Comparison of ENCODE assay signal across 23 mouse cellular contexts in the genomic region with DNA sequence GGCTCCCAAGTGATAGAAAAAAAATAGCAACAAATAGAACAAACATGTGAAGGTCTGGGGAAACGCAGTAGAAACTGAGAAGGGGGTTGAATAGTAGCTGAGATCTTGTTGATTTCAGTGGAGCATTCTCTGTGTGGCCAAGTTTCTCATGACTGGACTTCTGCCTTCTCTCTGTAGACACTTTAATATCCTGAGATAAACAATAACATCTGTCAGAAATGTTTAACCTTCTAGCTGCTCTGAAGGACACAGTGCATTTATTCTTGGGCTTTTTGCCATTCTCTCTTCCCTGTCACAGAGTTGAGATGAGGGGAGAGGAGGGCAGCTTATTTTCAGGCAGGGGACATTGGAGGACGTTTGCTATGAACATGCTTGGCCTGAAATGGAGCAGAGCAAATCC.
DNase-seq lines count a peak whose midpoint lies in the region; ATAC-seq and TF ChIP-seq lines count a peak whose summit lies in the region.
"Had no signal": no experiment of that assay in that cellular context is flagged by ENCODE, and none has a peak within 500 bp of the region (broad histone marks: within the 10 kb centered on the region; RNA-seq: fewer than 3 reads in every experiment).

No protein-coding gene starts in this region.

- no peaks in the 10 kb centered on the region for H3K36me3 ChIP-seq in heart, postnatal 0 days (replicated peaks; ENCODE audit: control insufficient read depth, insufficient read depth, low read length)
- no peaks in the 10 kb centered on the region for H3K36me3 ChIP-seq in kidney, embryonic 16.5 days (ENCODE audit: insufficient read depth, low read length)
- no peaks in the 10 kb centered on the region for H3K36me3 ChIP-seq in lung, embryonic 15.5 days
- H3K36me3 ChIP-seq in stomach, embryonic 16.5 days (ENCODE audit: control insufficient read depth, insufficient read depth, low read length), result no peaks in the 10 kb centered on the region
- no peaks in the 10 kb centered on the region for H3K36me3 ChIP-seq in stomach, postnatal 0 days (ENCODE audit: control insufficient read depth, insufficient read depth, low read length)
- H3K36me3 ChIP-seq: embryonic facial prominence, embryonic 10.5 days; G1E; heart, embryonic 15.5 days had no signal

- no peak overlapping the region for H3K4me3 ChIP-seq in heart, postnatal 0 days (ENCODE audit: low read depth, low read length)
- no peak overlapping the region for H3K4me3 ChIP-seq in kidney, embryonic 16.5 days (ENCODE audit: low read length)
- no peak overlapping the region for H3K4me3 ChIP-seq in lung, embryonic 15.5 days
- no peak overlapping the region for H3K4me3 ChIP-seq in stomach, embryonic 16.5 days (replicated peaks; ENCODE audit: low read length)
- H3K4me3 ChIP-seq in stomach, postnatal 0 days (ENCODE audit: low read depth, low read length), result no peak overlapping the region
- H3K4me3 ChIP-seq: embryonic facial prominence, embryonic 10.5 days; forebrain, embryonic 13.5 days; heart, adult 2 months; heart, embryonic 15.5 days had no signal

- no peak overlapping the region for H3K4me2 ChIP-seq in heart, postnatal 0 days (ENCODE audit: low read depth, low read length)
- H3K4me2 ChIP-seq in kidney, embryonic 16.5 days (replicated peaks; ENCODE audit: low read depth, low read length), result no peak overlapping the region
- H3K4me2 ChIP-seq in lung, embryonic 15.5 days, result no peak overlapping the region
- H3K4me2 ChIP-seq in stomach, embryonic 16.5 days (ENCODE audit: low read depth, low read length), result no peak overlapping the region
- H3K4me2 ChIP-seq in stomach, postnatal 0 days (replicated peaks; ENCODE audit: low read depth), result no peak overlapping the region
- H3K4me2 ChIP-seq: forebrain, embryonic 13.5 days; heart, embryonic 11.5 days; heart, embryonic 15.5 days had no signal

- TF ChIP-seq CTCF in heart, postnatal 0 days (IDR thresholded peaks at IDR 0.05; ENCODE audit: low read depth), result no peak
- TF ChIP-seq CTCF in stomach, postnatal 0 days (IDR thresholded peaks at IDR 0.05; ENCODE audit: low read depth), result no peak

- 31% methylated on average over 2 of the region's 2 CpGs for WGBS in heart, postnatal 0 days
- 58% methylated on average over 2 of the region's 2 CpGs for WGBS in kidney, embryonic 16.5 days
- 39% methylated on average over 2 of the region's 2 CpGs for WGBS in lung, embryonic 15.5 days
- WGBS in stomach, embryonic 16.5 days, result 41% methylated on average over 2 of the region's 2 CpGs
- WGBS in stomach, postnatal 0 days, result 30% methylated on average over 2 of the region's 2 CpGs

- no peak for TF ChIP-seq EP300 in heart, postnatal 0 days (IDR thresholded peaks at IDR 0.05; ENCODE audit: low read depth)
- no peak for TF ChIP-seq EP300 in stomach, postnatal 0 days (optimal IDR thresholded peaks at IDR 0.05)

- no peak overlapping the region for H3K27ac ChIP-seq in heart, postnatal 0 days (ENCODE audit: low read depth)
- H3K27ac ChIP-seq in kidney, embryonic 16.5 days (ENCODE audit: low read length), result no peak overlapping the region
- H3K27ac ChIP-seq in lung, embryonic 15.5 days, result no peak overlapping the region
- H3K27ac ChIP-seq in stomach, embryonic 16.5 days (ENCODE audit: low read length), result no peak overlapping the region
- H3K27ac ChIP-seq in stomach, postnatal 0 days (replicated peaks), result no peak overlapping the region
- H3K27ac ChIP-seq: embryonic facial prominence, embryonic 10.5 days; forebrain, embryonic 13.5 days; heart, adult 2 months; heart, embryonic 15.5 days had no signal

- H3K27me3 ChIP-seq in heart, postnatal 0 days (ENCODE audit: control insufficient read depth, insufficient read depth, low read length), result no peaks in the 10 kb centered on the region
- no peaks in the 10 kb centered on the region for H3K27me3 ChIP-seq in kidney, embryonic 16.5 days (ENCODE audit: insufficient read depth, low read length)
- H3K27me3 ChIP-seq in lung, embryonic 15.5 days, result no peaks in the 10 kb centered on the region
- no peaks in the 10 kb centered on the region for H3K27me3 ChIP-seq in stomach, embryonic 16.5 days (ENCODE audit: control insufficient read depth, insufficient read depth, low read length)
- H3K27me3 ChIP-seq in stomach, postnatal 0 days (ENCODE audit: control insufficient read depth, insufficient read depth, low read length), result no peaks in the 10 kb centered on the region
- H3K27me3 ChIP-seq: forebrain, embryonic 13.5 days; heart, embryonic 15.5 days had no signal

- H3K4me1 ChIP-seq in heart, postnatal 0 days (ENCODE audit: control insufficient read depth, insufficient read depth), result peaks cover 7% of the 10 kb centered on the region; the same call in 1 of the 2 replicates
- H3K4me1 ChIP-seq in kidney, embryonic 16.5 days (ENCODE audit: insufficient read depth, low read length), result no peaks in the 10 kb centered on the region
- no peaks in the 10 kb centered on the region for H3K4me1 ChIP-seq in lung, embryonic 15.5 days
- no peaks in the 10 kb centered on the region for H3K4me1 ChIP-seq in stomach, embryonic 16.5 days (ENCODE audit: control insufficient read depth, insufficient read depth, low read length)
- H3K4me1 ChIP-seq in stomach, postnatal 0 days (replicated peaks; ENCODE audit: control insufficient read depth, insufficient read depth), result no peaks in the 10 kb centered on the region
- H3K4me1 ChIP-seq: forebrain, embryonic 13.5 days; heart, embryonic 15.5 days had no signal

- no peak overlapping the region for H3K9ac ChIP-seq in heart, postnatal 0 days (replicated peaks; ENCODE audit: low read depth, low read length)
- no peak overlapping the region for H3K9ac ChIP-seq in kidney, embryonic 16.5 days (replicated peaks; ENCODE audit: low read length)
- H3K9ac ChIP-seq in lung, embryonic 15.5 days, result no peak overlapping the region
- no peak overlapping the region for H3K9ac ChIP-seq in stomach, embryonic 16.5 days (ENCODE audit: low read length)
- H3K9ac ChIP-seq in stomach, postnatal 0 days (ENCODE audit: low read length), result no peak overlapping the region
- H3K9ac ChIP-seq: forebrain, embryonic 13.5 days; forebrain, postnatal 0 days; heart, embryonic 15.5 days had no signal

- H3K9me3 ChIP-seq in heart, postnatal 0 days (replicated peaks; ENCODE audit: control insufficient read depth, low read length), result no peaks in the 10 kb centered on the region
- no peaks in the 10 kb centered on the region for H3K9me3 ChIP-seq in kidney, embryonic 16.5 days (ENCODE audit: low read length)
- H3K9me3 ChIP-seq in lung, embryonic 15.5 days, result no peaks in the 10 kb centered on the region
- no peaks in the 10 kb centered on the region for H3K9me3 ChIP-seq in stomach, embryonic 16.5 days (replicated peaks; ENCODE audit: control insufficient read depth, low read length)
- H3K9me3 ChIP-seq in stomach, postnatal 0 days (ENCODE audit: control insufficient read depth, low read length), result no peaks in the 10 kb centered on the region
- H3K9me3 ChIP-seq: embryonic facial prominence, embryonic 10.5 days; forebrain, embryonic 13.5 days; heart, embryonic 15.5 days had no signal

- ATAC-seq in heart, postnatal 0 days (ENCODE audit: insufficient read depth, low read depth), result no peak
- no peak for ATAC-seq in kidney, embryonic 16.5 days (ENCODE audit: low FRiP score, low TSS enrichment)
- ATAC-seq in lung, embryonic 15.5 days (ENCODE audit: borderline replicate concordance, extremely low read depth, low FRiP score, low TSS enrichment), result peak; percentile 95
- peak; percentile 10; the same call in 1 of the 2 replicates for ATAC-seq in stomach, embryonic 16.5 days (ENCODE audit: insufficient read depth, low FRiP score)
- ATAC-seq in stomach, postnatal 0 days (ENCODE audit: low FRiP score, low TSS enrichment), result no peak
- ATAC-seq: CD4-positive, CD25-positive, alpha-beta regulatory T cell, adult 4 months; forebrain, embryonic 13.5 days; forebrain, postnatal 0 days had no signal

- intact Hi-C loops in heart, postnatal 14 days (cut with DNase I), result no loop called here

- peak; percentile 12 for DNase-seq in heart, postnatal 0 days (ENCODE audit: low spot score)
- DNase-seq in heart, postnatal 14 days, result no peak
- DNase-seq in kidney, adult 9 months, result peak; percentile 64
- DNase-seq in lung, postnatal 14 days, result no peak
- DNase-seq in stomach, postnatal 0 days (ENCODE audit: low spot score), result no peak
- DNase-seq: adrenal gland, adult 8-10 months; adrenal gland, postnatal 36 days; B cell, adult 2 months; cerebellum, adult 2 months; cerebellum, postnatal 10 days; forebrain, postnatal 0 days; gastrocnemius, postnatal 14 days; heart, adult 2 months; heart, postnatal 36 days had no signal

Comparison
In these comparisons a context has a peak if more than half of its experiments do, and no peak if none do; other contexts are left out.
1. ATAC-seq: peak in lung, embryonic 15.5 days (single experiment) and stomach, embryonic 16.5 days (single experiment); none in heart, postnatal 0 days (single experiment), kidney, embryonic 16.5 days (single experiment) and stomach, postnatal 0 days (single experiment).
2. DNase-seq: peak in heart, postnatal 0 days (single experiment) and kidney, adult 9 months (single experiment); none in heart, postnatal 14 days (0 of 2), lung, postnatal 14 days (single experiment) and stomach, postnatal 0 days (single experiment).